Mouse (Mus musculus) heart, embryonic 11.5 days (tissue): ENCODE data around the gene Phf3. TPM values are rescaled to one million over a fixed set of nuclear protein-coding genes. Genes with fewer than 3 reads are reported as not detected.

Source experiments
- ATAC-seq: fragments of 200-750 bp; cut with Nextera tagmentation; replicated peaks from 2 replicates; pipeline ENCODE4 v1.8.0; 2017; ENCODE audit warnings: moderate library complexity; ENCODE audit not compliant: insufficient number of reproducible peaks, low FRiP score, low TSS enrichment
- H3K27ac ChIP-seq: fragments of 300-500 bp; sonication (generic); 2 replicates; pipeline ENCODE4 v1.5.1; 2014; ENCODE audit warnings: mild to moderate bottlenecking, low read depth, low read length
- H3K27me3 ChIP-seq: fragments of 300-500 bp; sonication (generic); 2 replicates; pipeline ENCODE4 v1.6.1; 2014; ENCODE audit warnings: mild to moderate bottlenecking, low read length, mixed read lengths; ENCODE audit not compliant: control insufficient read depth, insufficient read depth
- H3K36me3 ChIP-seq: fragments of 300-500 bp; sonication (generic); 2 replicates; pipeline ENCODE4 v1.6.1; 2014; ENCODE audit warnings: mild to moderate bottlenecking, low read length, moderate library complexity, mixed read lengths; ENCODE audit not compliant: control insufficient read depth, insufficient read depth
- H3K4me1 ChIP-seq: fragments of 300-500 bp; sonication (generic); 2 replicates; pipeline ENCODE4 v1.6.1; 2014; ENCODE audit warnings: low read length; ENCODE audit not compliant: control insufficient read depth, insufficient read depth
- H3K4me2 ChIP-seq: fragments of 300-500 bp; sonication (generic); 2 replicates; pipeline ENCODE4 v1.6.1; 2014; ENCODE audit warnings: mild to moderate bottlenecking, moderate library complexity
- H3K4me3 ChIP-seq: fragments of 300-500 bp; sonication (generic); 2 replicates; pipeline ENCODE4 v1.5.1; 2014; ENCODE audit warnings: low read depth, low read length
- H3K9ac ChIP-seq: fragments of 300-500 bp; sonication (generic); 2 replicates; pipeline ENCODE4 v1.6.1; 2014; ENCODE audit warnings: mild to moderate bottlenecking, low read depth, low read length, moderate library complexity
- H3K9me3 ChIP-seq: fragments of 300-500 bp; sonication (generic); replicated peaks from 2 replicates; pipeline ENCODE4 v1.6.1; 2016; ENCODE audit warnings: low read length; ENCODE audit not compliant: control insufficient read depth
- WGBS: fragments of 180-500 bp; shearing (Covaris S2); extraction: QIAGEN DNeasy Blood & Tissue Kit; methylation state at CpG from one replicate; pipeline ENCODE4 v1.1.7; 2014; ENCODE audit not compliant: insufficient replicate concordance; 5-methylcytosine and 5-hydroxymethylcytosine counted together
- polyA plus RNA-seq: library from polyadenylated mRNA; unstranded; fragments of >200 nt; fragmentation: Nextera tagmentation; extraction: Ambion mirVana; gene quantifications from 2 replicates; pipeline ENCODE4 v1.2.1, GENCODE M21; 2014

Gene Phf3
- polyA plus RNA-seq, 1 experiment from 2014 or later: 39.4 TPM

DNA sequence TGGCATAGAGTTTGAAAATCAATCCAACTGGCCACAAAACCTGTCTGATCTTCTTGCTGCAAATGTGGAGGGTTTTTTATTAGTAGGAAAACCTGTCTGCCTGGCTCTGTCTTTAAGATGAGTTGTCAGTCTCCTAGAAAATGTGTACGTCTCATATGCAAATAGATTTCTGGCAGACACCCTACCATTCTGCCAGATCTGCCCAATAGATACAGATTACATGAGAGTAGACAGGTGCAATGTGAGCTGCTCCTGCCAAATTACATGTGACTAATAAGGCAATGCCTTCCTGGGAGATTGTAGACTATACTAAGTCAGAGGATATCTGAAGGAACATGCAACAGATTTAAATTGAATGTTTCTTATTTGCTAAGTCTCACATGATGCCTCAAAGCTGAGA is 83.5 kb downstream of the Phf3 start:
- H3K4me3 ChIP-seq: no peak overlapping the region
- H3K4me2 ChIP-seq: no peak overlapping the region
- no peaks in the 10 kb centered on the region for H3K9me3 ChIP-seq
- H3K36me3 ChIP-seq: no peaks in the 10 kb centered on the region
- 0 out of 2 replicates have a peak, but pooled peaks cover 2% of the 10 kb centered on the region for H3K4me1 ChIP-seq
- WGBS: 71% methylated on average over 1 of the region's 1 CpGs
- H3K9ac ChIP-seq: no peak overlapping the region
- H3K27ac ChIP-seq: no peak overlapping the region
- H3K27me3 ChIP-seq: no peaks in the 10 kb centered on the region
- ATAC-seq: no peak

DNA sequence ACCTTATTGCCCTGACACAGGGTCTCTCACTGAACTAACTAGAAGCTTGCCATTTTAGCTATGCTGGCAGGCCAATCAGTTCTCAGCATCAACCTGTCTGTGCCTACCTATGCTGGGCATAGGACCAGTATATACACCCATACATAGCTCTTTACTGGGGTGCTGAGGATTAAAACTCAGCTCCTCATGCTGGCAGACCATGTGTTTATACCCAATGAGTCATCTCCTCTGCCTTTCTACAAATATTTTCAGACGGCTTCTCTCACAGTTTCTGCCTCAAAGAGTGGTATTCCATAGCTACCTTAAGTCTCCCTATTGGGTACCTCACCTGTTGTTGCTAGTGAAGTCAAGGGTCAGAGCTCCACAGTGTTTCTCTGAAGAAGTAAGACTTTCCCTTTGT is 84.0 kb downstream of the Phf3 start:
- WGBS: 73% methylated on average over 1 of the region's 1 CpGs
- 0 out of 2 replicates have a peak, but pooled peaks cover 2% of the 10 kb centered on the region for H3K4me1 ChIP-seq
- no peak overlapping the region for H3K4me2 ChIP-seq
- no peak for ATAC-seq
- H3K4me3 ChIP-seq: no peak overlapping the region
- H3K27me3 ChIP-seq: no peaks in the 10 kb centered on the region
- H3K27ac ChIP-seq: no peak overlapping the region
- H3K36me3 ChIP-seq: no peaks in the 10 kb centered on the region
- H3K9me3 ChIP-seq: no peaks in the 10 kb centered on the region
- no peak overlapping the region for H3K9ac ChIP-seq

DNA sequence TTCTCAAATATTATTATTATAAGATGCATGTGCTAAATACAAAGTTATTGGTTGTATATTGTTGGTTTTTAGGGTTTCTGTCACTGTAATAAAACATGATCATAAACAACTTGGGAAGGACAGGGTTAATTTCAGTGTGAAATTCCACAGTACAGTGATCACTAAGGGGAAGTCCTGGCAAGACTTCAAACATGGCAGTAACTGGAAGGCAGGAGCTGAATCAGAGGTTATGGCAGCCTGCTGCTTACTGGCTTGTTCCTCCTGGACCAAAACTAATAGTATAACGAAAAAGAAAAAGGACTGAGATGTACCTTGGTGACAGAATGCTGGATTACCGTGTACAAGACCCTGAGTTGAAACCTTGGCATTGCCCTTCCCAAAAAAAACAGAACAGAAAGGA is 84.7 kb downstream of the Phf3 start:
- Histone ChIP-seq H3K9me3 (no peaks in the 10 kb centered on the region), H3K36me3 (no peaks in the 10 kb centered on the region), H3K9ac (no peak overlapping the region), H3K4me3 (no peak overlapping the region), H3K27ac (no peak overlapping the region), H3K4me1 (0 out of 2 replicates have a peak, but pooled peaks cover 2% of the 10 kb centered on the region), H3K4me2 (no peak overlapping the region), H3K27me3 (no peaks in the 10 kb centered on the region)
- ATAC-seq: no peak
- 67% methylated on average over 2 of the region's 2 CpGs for WGBS

- H3K4me3 ChIP-seq: no peak overlapping the region
Measured at GRCm38 (mm10) chr1:30786583-30786982, 87.1 kb downstream of the Phf3 start.

DNA sequence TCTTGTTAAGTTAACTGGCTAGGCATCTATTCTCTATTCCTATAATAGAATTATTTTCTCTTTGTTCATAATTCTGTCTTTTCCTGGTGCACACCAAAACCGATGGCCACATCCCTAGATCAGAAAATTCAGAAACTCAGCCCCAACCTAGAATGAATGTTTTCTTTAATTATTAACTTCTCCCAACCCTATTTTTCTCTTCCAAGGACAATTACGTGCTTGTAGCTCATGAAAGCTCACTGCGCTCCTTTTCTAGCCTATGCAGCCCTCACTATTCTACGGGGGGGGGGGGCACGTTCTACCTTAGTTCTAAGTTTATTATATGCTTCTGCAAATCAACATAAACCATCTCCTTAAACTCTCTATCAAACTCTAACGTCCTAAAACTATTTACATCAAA is 90.0 kb downstream of the Phf3 start:
- Histone ChIP-seq H3K27me3 (no peaks in the 10 kb centered on the region), H3K4me2 (no peak overlapping the region)
- WGBS: 76% methylated on average over 6 of the region's 6 CpGs

More at GRCm38 (mm10) chr1:30786583-30786982, 87.1 kb downstream of the Phf3 start:
- ATAC-seq: no peak
- Histone ChIP-seq H3K4me2 (peak overlapping the region; percentile 6), H3K36me3 (no peaks in the 10 kb centered on the region), H3K27ac (peak overlapping the region; percentile 77), H3K4me1 (0 out of 2 replicates have a peak, but pooled peaks cover 2% of the 10 kb centered on the region), H3K27me3 (no peaks in the 10 kb centered on the region), H3K9ac (no peak overlapping the region), H3K9me3 (no peaks in the 10 kb centered on the region)
- WGBS: 45% methylated on average over 9 of the region's 9 CpGs

DNA sequence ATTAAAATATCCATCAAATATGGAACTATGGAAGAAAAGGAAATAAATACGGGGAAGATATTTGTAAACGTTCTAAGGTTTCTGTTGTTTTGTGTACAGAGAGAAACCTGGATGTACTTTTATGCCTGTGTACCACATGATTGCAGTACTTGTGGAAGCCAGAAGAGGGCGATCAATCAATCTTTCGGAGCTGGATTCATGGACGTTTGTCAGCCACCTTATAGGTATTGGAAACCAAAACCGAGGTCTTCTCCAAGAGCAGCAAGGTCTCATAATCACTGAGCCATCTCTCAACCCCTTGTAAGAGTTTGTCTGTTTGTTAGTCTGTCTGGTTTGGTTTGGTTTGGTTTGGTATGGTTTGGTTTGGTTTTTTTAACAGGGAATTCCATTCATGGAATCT is 93.4 kb downstream of the Phf3 start:
- no peaks in the 10 kb centered on the region for H3K9me3 ChIP-seq
- ATAC-seq: no peak
- H3K4me2 ChIP-seq: no peak overlapping the region
- no peak overlapping the region for H3K27ac ChIP-seq
- H3K27me3 ChIP-seq: no peaks in the 10 kb centered on the region
- no peak overlapping the region for H3K4me3 ChIP-seq
- WGBS: 40% methylated on average over 6 of the region's 6 CpGs
- H3K4me1 ChIP-seq: no peaks in the 10 kb centered on the region
- no peak overlapping the region for H3K9ac ChIP-seq
- H3K36me3 ChIP-seq: no peaks in the 10 kb centered on the region

More for the DNA sequence above, 90.0 kb downstream of the Phf3 start:
- H3K9me3 ChIP-seq: no peaks in the 10 kb centered on the region
- no peak for ATAC-seq
- no peak overlapping the region for H3K4me3 ChIP-seq
- H3K27ac ChIP-seq: no peak overlapping the region
- 0 out of 2 replicates have a peak, but pooled peaks cover 2% of the 10 kb centered on the region for H3K4me1 ChIP-seq
- no peaks in the 10 kb centered on the region for H3K36me3 ChIP-seq
- no peak overlapping the region for H3K9ac ChIP-seq

DNA sequence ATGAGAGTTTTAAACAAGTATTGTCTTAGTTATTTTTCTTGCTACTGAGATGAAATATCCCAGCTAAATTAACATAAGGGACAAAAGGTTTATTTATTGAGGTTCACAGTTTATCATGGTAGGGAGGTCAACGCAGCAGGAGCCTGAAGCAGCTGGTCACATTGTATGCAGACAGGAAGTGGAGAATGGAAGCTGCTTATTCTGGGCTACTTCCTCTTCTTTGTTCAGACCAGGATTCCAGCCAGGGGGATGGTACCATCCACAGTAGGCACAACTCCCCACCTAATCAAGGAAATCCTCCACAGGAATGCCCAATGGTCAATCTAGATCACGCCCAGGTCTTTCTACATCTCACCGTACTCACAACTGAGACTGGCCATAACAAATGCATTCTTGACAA is 94.2 kb downstream of the Phf3 start:
- 79% methylated on average over 3 of the region's 3 CpGs for WGBS
- H3K36me3 ChIP-seq: no peaks in the 10 kb centered on the region
- no peak overlapping the region for H3K27ac ChIP-seq
- no peaks in the 10 kb centered on the region for H3K9me3 ChIP-seq
- H3K4me1 ChIP-seq: no peaks in the 10 kb centered on the region
- H3K27me3 ChIP-seq: no peaks in the 10 kb centered on the region
- H3K4me2 ChIP-seq: no peak overlapping the region
- ATAC-seq: no peak
- no peak overlapping the region for H3K4me3 ChIP-seq
- H3K9ac ChIP-seq: no peak overlapping the region

GRCm38 (mm10) chr1:30778374-30779005 is 95.2 kb downstream of the Phf3 start:
- 19% methylated on average over 14 of the region's 14 CpGs for WGBS

GRCm38 (mm10) chr1:30776196-30776595 is 97.5 kb downstream of the Phf3 start:
- Histone ChIP-seq H3K9me3 (no peaks in the 10 kb centered on the region), H3K27ac (no peak overlapping the region), H3K36me3 (no peaks in the 10 kb centered on the region), H3K4me2 (no peak overlapping the region), H3K4me1 (no peaks in the 10 kb centered on the region), H3K9ac (no peak overlapping the region), H3K27me3 (no peaks in the 10 kb centered on the region; the same call in 1 of the 2 replicates), H3K4me3 (no peak overlapping the region)
- no peak for ATAC-seq
- WGBS: 55% methylated on average over 2 of the region's 2 CpGs

More at GRCm38 (mm10) chr1:30778374-30779005, 95.2 kb downstream of the Phf3 start:
- H3K4me3 ChIP-seq: no peak overlapping the region
- no peaks in the 10 kb centered on the region for H3K36me3 ChIP-seq
- peak overlapping the region; percentile 47; the same call in 1 of the 2 replicates for H3K9ac ChIP-seq
- no peaks in the 10 kb centered on the region for H3K9me3 ChIP-seq
- H3K4me2 ChIP-seq: no peak overlapping the region
- H3K27me3 ChIP-seq: no peaks in the 10 kb centered on the region; the same call in 1 of the 2 replicates
- H3K27ac ChIP-seq: no peak overlapping the region
- H3K4me1 ChIP-seq: no peaks in the 10 kb centered on the region
- ATAC-seq: no peak
